Mouse (Mus musculus) bone marrow, adult 2 months (tissue): ENCODE results near the gene Nr1h2.

ENCODE experiments used
- CTCF ChIP-seq: fragments of 200-500 bp; IDR thresholded peaks from 2 replicates; pipeline ENCODE4 v1.5.1; 2011; ENCODE audit warnings: low read length, control low read depth; ENCODE audit not compliant: control insufficient read depth, insufficient read depth
- POLR2A ChIP-seq: fragments of 200-500 bp; IDR thresholded peaks from 2 replicates; pipeline ENCODE4 v1.6.1; 2011; ENCODE audit warnings: low read depth, mild to moderate bottlenecking, control low read depth, low read length, borderline replicate concordance; ENCODE audit not compliant: control insufficient read depth

GRCm38 (mm10) chr7:44596996-44597538, 43.3 kb upstream of the Nr1h2 start:
- TF ChIP-seq POLR2A (no peak), CTCF (no peak)
